Mouse (Mus musculus): ENCODE measurements around the gene 1700025C18Rik.

1700025C18Rik gene

GRCm38 (mm10) chr2:165090650-165091049 is at the start of gene 1700025C18Rik:
Gene 1700025C18Rik (minus strand): TSS chr2:165090750.
- no peak for DNase-seq (ENCODE audit: low read depth, low spot score)

GRCm38 (mm10) chr2:165136049-165136448 is 45.5 kb upstream of the 1700025C18Rik start:
- no peak for DNase-seq (ENCODE audit: low read depth, low spot score)

GRCm38 (mm10) chr2:165133566-165133965 is 43.0 kb upstream of the 1700025C18Rik start:
- no peak for DNase-seq (ENCODE audit: low read depth, low spot score)

- no peak for DNase-seq (ENCODE audit: low read depth, low spot score)
Observed at GRCm38 (mm10) chr2:165131428-165131827, 40.9 kb upstream of the 1700025C18Rik start.

GRCm38 (mm10) chr2:165129189-165129588 is 38.6 kb upstream of the 1700025C18Rik start:
- DNase-seq (ENCODE audit: low read depth, low spot score), result no peak

GRCm38 (mm10) chr2:165126896-165127562 is 36.5 kb upstream of the 1700025C18Rik start:
- DNase-seq (ENCODE audit: low read depth, low spot score), result no peak

GRCm38 (mm10) chr2:165121206-165121840 is 30.8 kb upstream of the 1700025C18Rik start:
- no peak for DNase-seq (ENCODE audit: low read depth, low spot score)

GRCm38 (mm10) chr2:165120765-165121164 is 30.2 kb upstream of the 1700025C18Rik start:
- no peak for DNase-seq (ENCODE audit: low read depth, low spot score)

- DNase-seq (ENCODE audit: low read depth, low spot score), result no peak
Observed at GRCm38 (mm10) chr2:165113733-165114132, 23.2 kb upstream of the 1700025C18Rik start.

- peak; percentile 73 for DNase-seq (ENCODE audit: low read depth, low spot score)
Observed at GRCm38 (mm10) chr2:165112149-165112548, 21.6 kb upstream of the 1700025C18Rik start.

- no peak for DNase-seq (ENCODE audit: low read depth, low spot score)
Observed at GRCm38 (mm10) chr2:165106585-165106984, 16.0 kb upstream of the 1700025C18Rik start.

- no peak for DNase-seq (ENCODE audit: low read depth, low spot score)
Observed at GRCm38 (mm10) chr2:165105513-165106079, 15.0 kb upstream of the 1700025C18Rik start.

- DNase-seq (ENCODE audit: low read depth, low spot score), result no peak
Observed at GRCm38 (mm10) chr2:165102920-165103319, 12.4 kb upstream of the 1700025C18Rik start.

GRCm38 (mm10) chr2:165100749-165101148 is 10.2 kb upstream of the 1700025C18Rik start:
- no peak for DNase-seq (ENCODE audit: low read depth, low spot score)

- no peak for DNase-seq (ENCODE audit: low read depth, low spot score)
Observed at GRCm38 (mm10) chr2:165098861-165099260, 8.3 kb upstream of the 1700025C18Rik start.

GRCm38 (mm10) chr2:165096367-165096766 is 5.8 kb upstream of the 1700025C18Rik start:
- DNase-seq (ENCODE audit: low read depth, low spot score), result no peak

GRCm38 (mm10) chr2:165092393-165092792 is 1.8 kb upstream of the 1700025C18Rik start:
- DNase-seq (ENCODE audit: low read depth, low spot score), result no peak

GRCm38 (mm10) chr2:165091433-165091965 is 949 bp upstream of the 1700025C18Rik start:
- no peak for DNase-seq (ENCODE audit: low read depth, low spot score)

GRCm38 (mm10) chr2:165089470-165089869 is 1.1 kb downstream of the 1700025C18Rik start:
- DNase-seq (ENCODE audit: low read depth, low spot score), result no peak

GRCm38 (mm10) chr2:165086634-165087033 is 3.9 kb downstream of the 1700025C18Rik start:
- no peak for DNase-seq (ENCODE audit: low read depth, low spot score)

- DNase-seq (ENCODE audit: low read depth, low spot score), result no peak
Observed at GRCm38 (mm10) chr2:165081257-165081656, 9.3 kb downstream of the 1700025C18Rik start.

- DNase-seq (ENCODE audit: low read depth, low spot score), result no peak
Observed at GRCm38 (mm10) chr2:165080657-165081056, 9.9 kb downstream of the 1700025C18Rik start.

- DNase-seq (ENCODE audit: low read depth, low spot score), result no peak
Observed at GRCm38 (mm10) chr2:165078605-165079004, 11.9 kb downstream of the 1700025C18Rik start.

All from CD4-positive helper T cell, adult 2 months (primary cell).